Mouse (Mus musculus): ENCODE data around the gene Meis2.

Gene Meis2

GRCm38 (mm10) chr2:115856401-115857073, 209.1 kb downstream of the Meis2 start:
- DNase-seq (ENCODE audit: low spot score in 2 of 2): no peak

GRCm38 (mm10) chr2:115855511-115856400, 209.9 kb downstream of the Meis2 start:
- DNase-seq (ENCODE audit: low spot score in 2 of 2): peak; percentile 32 to 73

GRCm38 (mm10) chr2:115854828-115855311, 210.8 kb downstream of the Meis2 start:
- DNase-seq (ENCODE audit: low spot score in 2 of 2): no peak

GRCm38 (mm10) chr2:115854007-115854827, 211.4 kb downstream of the Meis2 start:
- DNase-seq (ENCODE audit: low spot score in 2 of 2): no peak

- DNase-seq (ENCODE audit: low spot score in 2 of 2): no peak
These were observed 212.4 kb downstream of the Meis2 start for GRCm38 (mm10) chr2:115853221-115853620.

GRCm38 (mm10) chr2:115852615-115853014, 213.0 kb downstream of the Meis2 start:
- DNase-seq (ENCODE audit: low spot score in 2 of 2): no peak

- no peak for DNase-seq (ENCODE audit: low spot score in 2 of 2)
These were observed 213.5 kb downstream of the Meis2 start for GRCm38 (mm10) chr2:115852109-115852508.

- DNase-seq (ENCODE audit: low spot score in 2 of 2): no peak
These were observed 214.7 kb downstream of the Meis2 start for GRCm38 (mm10) chr2:115850961-115851360.

GRCm38 (mm10) chr2:115842821-115843220, 222.8 kb downstream of the Meis2 start:
- DNase-seq (ENCODE audit: low spot score in 2 of 2): no peak

GRCm38 (mm10) chr2:115836034-115836433, 229.6 kb downstream of the Meis2 start:
- no peak for DNase-seq (ENCODE audit: low spot score in 2 of 2)

- DNase-seq (ENCODE audit: low spot score in 2 of 2): no peak
These were observed 243.3 kb downstream of the Meis2 start for GRCm38 (mm10) chr2:115822361-115822760.

- no peak for DNase-seq (ENCODE audit: low spot score in 2 of 2)
These were observed 247.7 kb downstream of the Meis2 start for GRCm38 (mm10) chr2:115817959-115818358.

GRCm38 (mm10) chr2:115813721-115814120, 251.9 kb downstream of the Meis2 start:
- no peak for DNase-seq (ENCODE audit: low spot score in 2 of 2)

GRCm38 (mm10) chr2:115813316-115813715, 252.3 kb downstream of the Meis2 start:
- DNase-seq (ENCODE audit: low spot score in 2 of 2): no peak
